Mouse (Mus musculus): Measurements from ENCODE around the gene Pgpep1.

- TF ChIP-seq ZNF384 (IDR thresholded peaks at IDR 0.05; ENCODE audit: low read depth, low read length), result no peak
- TF ChIP-seq ZC3H11A (IDR thresholded peaks at IDR 0.05; ENCODE audit: borderline replicate concordance, low read depth, low read length), result no peak
- TF ChIP-seq HCFC1 (IDR thresholded peaks at IDR 0.05; ENCODE audit: borderline replicate concordance, insufficient read depth, low read length), result no peak
These were observed 57.9 kb downstream of the Pgpep1 start for GRCm38 (mm10) chr8:70602139-70602811.

Data from ES-E14 (cell line).